In genomic region chr13:107984641-107985040, GRCm38 (mm10) we compare ENCODE assay signal across 30 mouse cellular contexts. TPM values are rescaled to one million over a fixed set of nuclear protein-coding genes. Genes with fewer than 3 reads are reported as not detected.
DNase-seq lines count a peak whose midpoint lies in the region; ATAC-seq and TF ChIP-seq lines count a peak whose summit lies in the region.
"Had no signal": no experiment of that assay in that cellular context is flagged by ENCODE, and none has a peak within 500 bp of the region (broad histone marks: within the 10 kb centered on the region; RNA-seq: fewer than 3 reads in every experiment).

No protein-coding gene starts in this region.

- H3K27me3 ChIP-seq in midbrain, embryonic 11.5 days (ENCODE audit: control insufficient read depth, insufficient read depth, low read length), result 0 out of 2 replicates have a peak, but pooled peaks cover 2% of the 10 kb centered on the region
- H3K27me3 ChIP-seq in midbrain, postnatal 0 days (ENCODE audit: insufficient read depth, low read length), result no peaks in the 10 kb centered on the region
- H3K27me3 ChIP-seq: CH12.LX; embryonic facial prominence, embryonic 13.5 days; forebrain, embryonic 12.5 days; forebrain, embryonic 15.5 days; hindbrain, embryonic 13.5 days; Patski had no signal

- WGBS in midbrain, embryonic 11.5 days, result 75% methylated on average over 5 of the region's 5 CpGs
- 77% methylated on average over 5 of the region's 5 CpGs for WGBS in midbrain, postnatal 0 days

- no peak overlapping the region for H3K9ac ChIP-seq in midbrain, embryonic 11.5 days (ENCODE audit: low read length)
- H3K9ac ChIP-seq in midbrain, postnatal 0 days (replicated peaks; ENCODE audit: low read length, poor library complexity, severe bottlenecking), result no peak overlapping the region
- H3K9ac ChIP-seq: embryonic facial prominence, embryonic 13.5 days; forebrain, embryonic 12.5 days; forebrain, embryonic 15.5 days; hindbrain, embryonic 13.5 days had no signal

- DNase-seq in frontal cortex, postnatal 36 days (ENCODE audit: low spot score in 2 of 2), result peak; percentile 36 to 44
- DNase-seq in frontal cortex, postnatal 10 days (ENCODE audit: low spot score in 2 of 2), result no peak
- peak; percentile 11 to 59 for DNase-seq in left cerebral cortex, postnatal 25 days (ENCODE audit: low spot score in 2 of 2)
- no peak for DNase-seq in left cerebral cortex, postnatal 14 days (ENCODE audit: low spot score in 2 of 2)
- peak; percentile 53 for DNase-seq in midbrain, embryonic 11.5 days (ENCODE audit: low spot score, missing footprints)
- DNase-seq in midbrain, postnatal 0 days (ENCODE audit: low spot score), result no peak
- DNase-seq in brain, adult 2 months (ENCODE audit: low read depth, low spot score), result peak; percentile 29
- DNase-seq in adrenal gland, postnatal 25 days, result no peak
- DNase-seq: adrenal gland, postnatal 10 days; B cell, adult 2 months; cerebellum, adult 11-12 months; cerebellum, adult 8-10 months; cerebellum, postnatal 10 days; cerebellum, postnatal 36 days; embryo, embryonic 11 days; gastrocnemius, postnatal 10 days; gastrocnemius, postnatal 36 days; heart, postnatal 36 days had no signal

- no peak overlapping the region for H3K4me2 ChIP-seq in midbrain, embryonic 11.5 days
- no peak overlapping the region for H3K4me2 ChIP-seq in midbrain, postnatal 0 days (ENCODE audit: low read depth, low read length, poor library complexity, severe bottlenecking)
- H3K4me2 ChIP-seq: embryonic facial prominence, embryonic 13.5 days; forebrain, embryonic 12.5 days; forebrain, embryonic 15.5 days; heart, embryonic 11.5 days; hindbrain, embryonic 13.5 days had no signal

- H3K27ac ChIP-seq in midbrain, embryonic 11.5 days (ENCODE audit: low read depth, low read length), result no peak overlapping the region
- H3K27ac ChIP-seq in midbrain, postnatal 0 days (ENCODE audit: low read depth, low read length), result no peak overlapping the region
- H3K27ac ChIP-seq: embryonic facial prominence, embryonic 10.5 days; embryonic facial prominence, embryonic 13.5 days; forebrain, embryonic 12.5 days; forebrain, embryonic 15.5 days; hindbrain, embryonic 10.5 days; hindbrain, embryonic 13.5 days had no signal

- no peak overlapping the region for H3K4me3 ChIP-seq in midbrain, embryonic 11.5 days (ENCODE audit: low read depth, low read length)
- no peak overlapping the region for H3K4me3 ChIP-seq in midbrain, postnatal 0 days (ENCODE audit: low read depth, low read length)
- H3K4me3 ChIP-seq: embryonic facial prominence, embryonic 10.5 days; embryonic facial prominence, embryonic 13.5 days; erythroblast, embryonic 14.5 days; forebrain, embryonic 12.5 days; forebrain, embryonic 15.5 days; hindbrain, embryonic 10.5 days; hindbrain, embryonic 13.5 days had no signal

- no peaks in the 10 kb centered on the region for H3K9me3 ChIP-seq in midbrain, embryonic 11.5 days (ENCODE audit: control insufficient read depth, low read length)
- H3K9me3 ChIP-seq in midbrain, postnatal 0 days (ENCODE audit: low read length), result no peaks in the 10 kb centered on the region
- H3K9me3 ChIP-seq: embryonic facial prominence, embryonic 13.5 days; forebrain, embryonic 12.5 days; forebrain, embryonic 15.5 days; G1E; hindbrain, embryonic 10.5 days; hindbrain, embryonic 13.5 days had no signal

- TF ChIP-seq CTCF in midbrain, postnatal 0 days (IDR thresholded peaks at IDR 0.05), result no peak

- intact Hi-C loops in left cerebral cortex, postnatal 25 days (cut with DNase I), result no loop called here
- intact Hi-C loops in left cerebral cortex, postnatal 14 days (cut with DNase I), result no loop called here

- no peaks in the 10 kb centered on the region for H3K4me1 ChIP-seq in midbrain, embryonic 11.5 days (ENCODE audit: control insufficient read depth, insufficient read depth, low read length)
- no peaks in the 10 kb centered on the region for H3K4me1 ChIP-seq in midbrain, postnatal 0 days (ENCODE audit: insufficient read depth, low read length)
- H3K4me1 ChIP-seq: embryonic facial prominence, embryonic 13.5 days; forebrain, embryonic 12.5 days; forebrain, embryonic 15.5 days; hindbrain, embryonic 10.5 days; hindbrain, embryonic 13.5 days had no signal

- ATAC-seq in midbrain, embryonic 11.5 days (ENCODE audit: low FRiP score), result no peak
- no peak for ATAC-seq in midbrain, postnatal 0 days (ENCODE audit: low FRiP score)
- ATAC-seq: forebrain, embryonic 15.5 days; hindbrain, embryonic 16.5 days; Patski had no signal

- no peaks in the 10 kb centered on the region for H3K36me3 ChIP-seq in midbrain, embryonic 11.5 days (ENCODE audit: control insufficient read depth, insufficient read depth, low read length)
- no peaks in the 10 kb centered on the region for H3K36me3 ChIP-seq in midbrain, postnatal 0 days (ENCODE audit: insufficient read depth, low read length)
- H3K36me3 ChIP-seq: embryonic facial prominence, embryonic 10.5 days; embryonic facial prominence, embryonic 13.5 days; forebrain, embryonic 12.5 days; forebrain, embryonic 15.5 days; G1E; hindbrain, embryonic 10.5 days; hindbrain, embryonic 13.5 days had no signal

RNA-seq across cellular contexts. Expression of gene Smim15, which starts 59.6 kb away (rescaled TPM):
- total RNA-seq in left cerebral cortex, postnatal 25 days (2021), result 10 to 100 TPM; 42.3 to 45.2 TPM
- total RNA-seq in left cerebral cortex, postnatal 14 days (2021), result 10 to 100 TPM; 40.2 to 41.4 TPM
- 72.9 and 76.9 TPM in 2 replicates for polyA plus RNA-seq in midbrain, embryonic 11.5 days (2014; fragmentation: Nextera tagmentation; extraction: Ambion mirVana)
- 24.0 and 28.8 TPM in 2 replicates for total RNA-seq in midbrain, postnatal 0 days (2014; rRNA removed)
- 29.5 and 30.5 TPM in 2 replicates for polyA plus RNA-seq in midbrain, postnatal 0 days (2015; fragmentation: Nextera tagmentation; extraction: Ambion mirVana)
- 44.1 and 49.2 TPM in 2 replicates for total RNA-seq in adrenal gland, postnatal 25 days (2021)

Comparison
In these comparisons a context has a peak if more than half of its experiments do, and no peak if none do; other contexts are left out.
1. DNase-seq: peak in frontal cortex, postnatal 36 days (2 of 2), left cerebral cortex, postnatal 25 days (2 of 2), midbrain, embryonic 11.5 days (single experiment) and brain, adult 2 months (single experiment); none in frontal cortex, postnatal 10 days (0 of 2), left cerebral cortex, postnatal 14 days (0 of 2), midbrain, postnatal 0 days (single experiment) and adrenal gland, postnatal 25 days (single experiment).